Mouse (Mus musculus) retina, postnatal 7 days (tissue): Measurements from ENCODE around the gene Tmprss13.
A peak's percentile ranks its signal among the peaks of the same experiment; 100 is the strongest.

Experiments used
- DNase-seq: peaks from one replicate; pipeline ENCODE4 v3.0.0-alpha.2; 2012; ENCODE audit warnings: low read depth, low spot score

Tmprss13 gene

GRCm38 (mm10) chr9:45318855-45319254, at the start of gene Tmprss13:
TSS of gene Tmprss13 (plus strand) at chr9:45319100.
- DNase-seq = no peak

DNA sequence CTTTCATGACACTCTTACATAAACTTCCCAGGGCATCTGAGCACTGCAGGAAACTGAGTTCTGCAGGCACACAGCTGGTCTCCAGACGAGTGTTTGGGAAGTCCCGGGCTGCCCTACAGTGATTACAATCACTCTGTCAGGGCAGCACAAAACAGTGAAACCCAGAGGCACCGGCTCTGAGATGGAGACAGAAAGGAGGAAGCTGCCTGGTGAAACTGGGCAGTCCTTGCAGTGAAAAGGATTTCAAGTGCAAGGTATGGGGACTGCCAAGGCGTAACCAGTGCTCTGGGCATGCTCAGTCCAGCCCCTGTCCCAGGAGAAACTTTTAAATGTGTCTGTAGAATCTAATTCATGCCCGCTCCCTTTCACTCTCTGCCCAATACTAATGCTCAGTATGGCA, 46.7 kb upstream of the Tmprss13 start:
- no peak for DNase-seq

GRCm38 (mm10) chr9:45274218-45274617, 44.7 kb upstream of the Tmprss13 start:
- no peak for DNase-seq

GRCm38 (mm10) chr9:45274635-45275034, 44.3 kb upstream of the Tmprss13 start:
- DNase-seq = no peak

GRCm38 (mm10) chr9:45280059-45280458, 38.8 kb upstream of the Tmprss13 start:
- DNase-seq = no peak

DNA sequence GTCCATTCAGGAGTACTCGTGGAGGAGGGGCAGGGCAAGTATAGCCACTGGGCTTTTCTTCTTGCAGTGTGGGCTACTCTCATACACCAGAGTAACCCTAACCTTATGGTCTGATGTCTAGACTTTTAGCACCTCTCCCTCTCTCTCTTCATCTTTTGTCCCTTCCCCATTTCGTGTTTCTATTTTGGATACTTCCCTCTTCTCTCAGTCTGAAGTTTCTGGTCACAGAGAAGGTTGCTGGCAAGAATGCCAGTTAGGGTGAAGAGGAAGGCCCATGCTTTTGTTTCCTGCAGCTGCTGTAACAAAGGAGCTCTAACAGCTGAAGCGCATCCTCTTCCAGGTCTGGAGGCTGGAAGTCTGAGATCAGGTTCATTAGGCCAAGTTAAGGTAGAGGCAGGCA, 38.0 kb upstream of the Tmprss13 start:
- DNase-seq = no peak

DNA sequence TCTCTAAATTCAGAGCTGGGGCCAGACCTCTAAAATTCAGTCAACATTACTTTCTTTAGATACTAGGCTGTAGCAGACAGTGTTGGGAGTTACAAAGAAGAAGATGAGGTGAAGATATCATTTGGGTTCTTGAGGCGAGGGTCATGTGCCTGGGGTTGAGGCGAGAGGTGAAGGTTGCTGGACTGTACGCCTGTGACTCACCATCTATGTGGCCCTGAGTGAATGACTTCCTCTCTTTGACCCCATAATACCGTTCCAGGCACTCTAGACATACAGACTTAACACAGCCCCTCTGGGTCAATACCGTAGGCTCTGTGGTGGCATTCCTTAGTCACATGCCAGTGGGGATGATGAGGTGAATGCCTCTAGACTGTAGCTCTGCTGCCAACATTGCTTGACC, 36.4 kb upstream of the Tmprss13 start:
- no peak for DNase-seq

- no peak for DNase-seq
Measured at GRCm38 (mm10) chr9:45291481-45292168, 27.3 kb upstream of the Tmprss13 start.

- no peak for DNase-seq
Measured at GRCm38 (mm10) chr9:45294210-45295011, 24.5 kb upstream of the Tmprss13 start.

- peak; percentile 27 for DNase-seq
Measured at GRCm38 (mm10) chr9:45299231-45300006, 19.5 kb upstream of the Tmprss13 start.

DNA sequence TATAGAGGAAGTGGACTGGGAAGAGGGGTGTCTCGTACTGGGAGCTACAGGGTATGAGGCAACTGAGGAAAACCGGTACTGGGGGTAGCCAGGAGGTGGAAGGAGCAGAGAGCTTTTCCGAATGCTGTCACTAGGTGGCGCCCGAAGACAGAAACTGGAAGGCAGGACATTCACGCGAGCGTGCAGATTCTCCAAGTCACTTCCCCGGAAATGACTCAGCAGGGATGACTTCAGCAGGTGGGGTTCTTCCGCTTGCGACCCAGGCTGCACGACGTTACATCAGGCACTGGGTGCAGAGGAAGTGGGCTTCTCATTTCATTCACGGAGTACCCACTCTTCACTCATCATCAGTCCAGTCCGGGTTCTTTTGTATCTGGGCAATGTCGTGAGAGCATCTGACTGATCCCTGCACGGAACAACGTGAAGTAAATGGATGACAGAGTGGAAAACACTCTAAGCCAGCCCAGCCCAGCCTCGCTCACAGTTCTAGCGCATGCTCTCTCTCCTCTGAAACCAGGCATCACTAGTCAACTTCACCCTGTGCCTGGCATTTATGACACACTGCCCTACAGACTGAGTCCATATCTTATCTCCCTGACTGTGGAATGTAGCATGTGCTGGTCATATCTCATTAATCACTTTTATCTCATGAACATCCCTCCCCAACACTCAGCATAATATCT, 18.3 kb upstream of the Tmprss13 start:
- peak; percentile 86 for DNase-seq

DNA sequence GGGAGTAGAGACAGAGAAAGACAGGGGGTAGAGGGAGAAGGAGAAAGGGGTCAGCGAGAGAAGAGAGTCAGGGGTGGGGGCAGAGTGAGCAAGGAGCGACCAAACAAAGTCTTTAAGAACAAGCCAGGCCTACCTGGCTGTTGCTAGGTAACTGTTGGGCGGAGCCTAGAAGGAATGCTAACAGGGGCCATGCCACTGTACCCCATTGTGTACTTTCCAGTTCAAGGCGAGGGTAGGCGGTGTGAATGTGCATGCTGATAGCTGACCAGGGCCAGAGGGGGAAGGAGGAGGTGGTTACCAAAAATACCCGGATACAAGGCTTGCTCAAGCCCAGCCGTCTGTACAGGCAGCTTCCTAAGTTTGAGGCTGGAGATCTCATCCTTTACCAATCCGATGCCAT, 17.1 kb upstream of the Tmprss13 start:
- no peak for DNase-seq

GRCm38 (mm10) chr9:45306746-45307410, 12.0 kb upstream of the Tmprss13 start:
- DNase-seq = no peak

DNA sequence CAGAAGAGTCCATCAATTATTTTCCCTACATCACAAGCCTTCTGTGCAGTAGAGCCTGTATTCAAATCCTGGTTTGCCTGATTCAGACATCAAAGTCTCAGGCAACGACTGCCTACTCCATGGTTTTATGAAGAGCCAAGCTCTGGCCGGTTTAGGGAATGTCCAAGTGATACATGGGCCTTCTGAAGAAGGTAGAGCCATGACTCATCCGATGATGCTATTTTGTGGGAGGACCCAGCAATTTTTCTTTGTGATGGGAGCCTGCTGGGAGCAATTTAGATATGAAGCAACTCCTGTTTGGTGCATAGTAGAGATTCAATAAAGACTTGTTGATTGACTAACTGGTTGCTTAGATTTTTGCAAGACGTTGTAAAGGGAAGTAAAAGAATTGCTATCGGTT, 10.4 kb upstream of the Tmprss13 start:
- DNase-seq = no peak

GRCm38 (mm10) chr9:45311858-45312257, 7.0 kb upstream of the Tmprss13 start:
- DNase-seq = no peak

- DNase-seq = no peak
Measured at GRCm38 (mm10) chr9:45313913-45314312, 5.0 kb upstream of the Tmprss13 start.

DNA sequence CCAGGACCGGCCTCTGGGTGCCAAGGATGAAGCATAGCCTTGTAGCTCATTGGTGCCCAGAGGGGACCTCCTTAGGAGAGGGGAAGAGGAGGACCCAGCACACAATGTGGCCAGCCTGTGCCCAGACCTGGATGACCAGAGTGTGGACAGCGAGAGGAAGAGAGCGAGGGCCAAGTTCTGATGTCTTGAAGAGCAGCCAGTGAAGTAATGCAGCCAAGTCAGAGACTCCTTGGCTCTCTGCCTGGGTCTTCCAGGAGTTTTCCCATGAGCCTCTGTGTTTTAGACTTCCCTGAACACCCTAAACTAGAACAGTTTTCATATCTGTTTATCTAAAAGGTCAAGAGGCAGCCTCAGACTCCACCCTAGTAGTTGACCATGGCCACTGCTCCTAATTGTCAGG, 1.3 kb upstream of the Tmprss13 start:
- DNase-seq = no peak

DNA sequence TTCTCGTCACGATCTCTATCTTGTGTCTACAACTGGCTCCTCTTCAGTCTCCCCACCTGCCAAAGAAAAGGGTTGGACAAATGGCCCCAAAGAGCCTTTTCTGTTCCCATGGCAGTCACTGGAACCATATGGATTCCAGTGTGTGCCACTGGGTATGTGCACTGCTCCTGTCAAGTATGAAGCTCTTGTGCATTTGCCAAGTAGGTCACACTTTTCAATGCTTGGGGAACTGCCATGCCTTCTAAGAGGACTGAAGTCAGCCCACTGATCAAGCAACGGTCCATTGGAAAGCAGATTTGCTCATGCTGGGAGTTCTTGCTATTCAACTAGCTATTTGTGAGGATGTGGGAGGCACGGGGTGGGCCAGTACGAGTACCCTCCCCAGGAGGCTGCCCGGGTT, 2.6 kb downstream of the Tmprss13 start:
- DNase-seq = no peak

DNA sequence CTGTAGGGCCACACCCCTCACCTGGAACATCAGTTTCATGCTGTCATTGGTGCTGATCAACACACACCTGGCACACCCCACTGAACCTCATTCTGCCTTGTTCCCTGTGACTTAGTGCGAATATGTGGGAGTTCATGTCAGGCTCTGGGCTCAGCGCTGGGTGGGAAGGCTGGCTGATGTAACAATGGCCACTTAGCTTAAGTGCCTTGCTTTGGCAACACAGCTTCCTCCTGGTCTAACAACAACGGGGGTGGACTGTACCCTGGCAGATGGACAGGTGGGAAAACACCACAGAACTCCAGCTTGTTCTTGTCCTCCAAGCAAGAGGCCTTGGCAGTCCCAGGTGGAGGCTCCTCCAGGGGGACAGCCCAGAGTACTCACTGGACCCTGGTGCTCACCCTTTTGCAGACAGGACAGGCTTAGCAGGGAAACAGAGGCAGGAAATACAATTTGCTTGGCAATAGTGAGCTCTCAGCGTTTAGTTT, 3.1 kb downstream of the Tmprss13 start:
- DNase-seq = no peak

DNA sequence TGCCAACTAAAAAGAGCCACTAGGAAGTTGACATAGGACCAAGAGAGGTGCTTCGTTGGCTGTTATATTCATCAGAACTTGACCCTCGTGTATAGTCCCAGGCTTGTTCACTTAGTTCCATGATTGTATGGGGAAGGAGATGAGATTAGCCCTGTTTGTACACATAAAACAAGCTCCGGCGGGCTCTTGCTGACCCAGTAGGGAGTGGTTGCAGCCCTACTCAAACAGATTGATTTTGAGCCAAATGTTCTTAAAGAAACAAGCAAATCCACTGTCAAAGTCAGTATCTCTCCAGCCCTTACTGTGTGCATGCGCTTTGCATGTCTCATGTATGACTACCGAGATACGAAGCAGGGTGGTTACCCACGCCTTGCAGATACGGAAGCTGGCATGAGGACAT, 7.5 kb downstream of the Tmprss13 start:
- DNase-seq = no peak

DNA sequence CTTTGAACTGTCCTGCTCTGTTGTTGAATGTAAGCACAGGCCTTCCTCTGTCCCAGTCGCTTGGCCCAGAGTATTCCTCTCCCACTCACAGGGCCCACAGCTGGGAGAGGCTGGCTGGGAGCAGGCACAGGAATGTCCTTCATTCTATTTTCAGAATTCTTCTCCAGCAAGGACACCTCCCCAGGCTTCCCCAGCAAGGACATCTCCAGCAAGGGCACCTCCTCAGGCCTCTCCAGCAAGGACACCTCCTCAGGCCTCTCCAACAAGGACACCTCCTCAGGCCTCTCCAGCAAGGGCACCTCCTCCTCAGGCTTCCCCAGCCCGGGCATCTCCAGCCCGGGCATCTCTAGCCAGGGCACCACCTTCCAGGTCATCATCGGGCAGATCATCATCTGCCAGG, 9.4 kb downstream of the Tmprss13 start:
- DNase-seq = no peak
